Comparison of ENCODE assay signal across 27 mouse cellular contexts in genomic region chr6:86853928-86854327, GRCm38 (mm10). TPM values are rescaled to one million over a fixed set of nuclear protein-coding genes. Genes with fewer than 3 reads are reported as not detected.
A peak's percentile ranks its signal among the peaks of the same experiment; 100 is the strongest.
DNase-seq lines count a peak whose midpoint lies in the region; ATAC-seq and TF ChIP-seq lines count a peak whose summit lies in the region.
"Had no signal": no experiment of that assay in that cellular context is flagged by ENCODE, and none has a peak within 500 bp of the region (broad histone marks: within the 10 kb centered on the region; RNA-seq: fewer than 3 reads in every experiment).

No protein-coding gene starts in this region.

- peaks cover 19% of the 10 kb centered on the region for H3K36me3 ChIP-seq in heart, embryonic 13.5 days
- H3K36me3 ChIP-seq in midbrain, embryonic 13.5 days = peaks cover 16% of the 10 kb centered on the region
- no peaks in the 10 kb centered on the region for H3K36me3 ChIP-seq in midbrain, embryonic 11.5 days (ENCODE audit: control insufficient read depth, insufficient read depth, low read length)
- H3K36me3 ChIP-seq in stomach, embryonic 16.5 days (ENCODE audit: control insufficient read depth, insufficient read depth, low read length) = no peaks in the 10 kb centered on the region
- H3K36me3 ChIP-seq: hindbrain, embryonic 15.5 days had no signal

- peak in 1 of 2 experiments; percentile 18 for DNase-seq in cerebellum, adult 2 months
- no peak for DNase-seq in cerebellum, postnatal 25 days
- DNase-seq in heart, postnatal 36 days = no peak
- no peak for DNase-seq in midbrain, embryonic 11.5 days (ENCODE audit: low spot score, missing footprints)
- DNase-seq in spleen, postnatal 36 days (ENCODE audit: low spot score in 2 of 2) = no peak
- DNase-seq: adrenal gland, postnatal 10 days; adrenal gland, postnatal 36 days; cerebellum, adult 11 months; cerebellum, adult 8-10 months; cerebellum, postnatal 10 days; forebrain, postnatal 0 days; gastrocnemius, postnatal 10 days; gastrocnemius, postnatal 36 days; heart, postnatal 10 days had no signal

- peaks cover 26% of the 10 kb centered on the region for H3K4me1 ChIP-seq in cerebellum, adult 2 months (ENCODE audit: control insufficient read depth, insufficient read depth, low read length)
- H3K4me1 ChIP-seq in heart, embryonic 13.5 days = peaks cover 72% of the 10 kb centered on the region
- peaks cover 48% of the 10 kb centered on the region for H3K4me1 ChIP-seq in midbrain, embryonic 13.5 days (replicated peaks)
- peaks cover 21% of the 10 kb centered on the region for H3K4me1 ChIP-seq in midbrain, embryonic 11.5 days (ENCODE audit: control insufficient read depth, insufficient read depth, low read length)
- peaks cover 26% of the 10 kb centered on the region for H3K4me1 ChIP-seq in stomach, embryonic 16.5 days (ENCODE audit: control insufficient read depth, insufficient read depth, low read length)

- TF ChIP-seq POLR2A in cerebellum, adult 2 months (IDR thresholded peaks at IDR 0.05; ENCODE audit: borderline replicate concordance, insufficient read depth, low read length) = no peak

- peak overlapping the region; percentile 21 for H3K4me3 ChIP-seq in cerebellum, adult 2 months (replicated peaks; ENCODE audit: insufficient read depth, low read depth, low read length)
- no peak overlapping the region for H3K4me3 ChIP-seq in heart, embryonic 13.5 days
- no peak overlapping the region for H3K4me3 ChIP-seq in midbrain, embryonic 13.5 days (replicated peaks)
- H3K4me3 ChIP-seq in midbrain, embryonic 11.5 days (ENCODE audit: low read depth, low read length) = no peak overlapping the region
- H3K4me3 ChIP-seq in stomach, embryonic 16.5 days (replicated peaks; ENCODE audit: low read length) = no peak overlapping the region
- H3K4me3 ChIP-seq: embryonic facial prominence, embryonic 12.5 days; embryonic facial prominence, embryonic 15.5 days; heart, embryonic 15.5 days; hindbrain, embryonic 12.5 days; hindbrain, embryonic 15.5 days had no signal

- intact Hi-C loops in heart, postnatal 36 days (cut with DNase I) = no loop called here

- no peaks in the 10 kb centered on the region for H3K27me3 ChIP-seq in cerebellum, adult 2 months (ENCODE audit: control insufficient read depth, insufficient read depth, low read length)
- no peaks in the 10 kb centered on the region for H3K27me3 ChIP-seq in heart, embryonic 13.5 days (replicated peaks)
- H3K27me3 ChIP-seq in midbrain, embryonic 13.5 days = no peaks in the 10 kb centered on the region
- no peaks in the 10 kb centered on the region for H3K27me3 ChIP-seq in midbrain, embryonic 11.5 days (ENCODE audit: control insufficient read depth, insufficient read depth, low read length)
- H3K27me3 ChIP-seq in stomach, embryonic 16.5 days (ENCODE audit: control insufficient read depth, insufficient read depth, low read length) = no peaks in the 10 kb centered on the region
- H3K27me3 ChIP-seq: CH12.LX; embryonic facial prominence, embryonic 12.5 days; embryonic facial prominence, embryonic 15.5 days; heart, embryonic 15.5 days; hindbrain, embryonic 12.5 days; hindbrain, embryonic 15.5 days; Patski had no signal

- WGBS in cerebellum, adult 2 months = 40% methylated on average over 3 of the region's 3 CpGs
- WGBS in heart, embryonic 13.5 days = 83% methylated on average over 3 of the region's 3 CpGs
- WGBS in midbrain, embryonic 13.5 days = 89% methylated on average over 3 of the region's 3 CpGs
- WGBS in midbrain, embryonic 11.5 days = 91% methylated on average over 3 of the region's 3 CpGs
- WGBS in stomach, embryonic 16.5 days = 55% methylated on average over 3 of the region's 3 CpGs

- no peaks in the 10 kb centered on the region for H3K9me3 ChIP-seq in heart, embryonic 13.5 days
- no peaks in the 10 kb centered on the region for H3K9me3 ChIP-seq in midbrain, embryonic 13.5 days
- no peaks in the 10 kb centered on the region for H3K9me3 ChIP-seq in midbrain, embryonic 11.5 days (ENCODE audit: control insufficient read depth, low read length)
- H3K9me3 ChIP-seq in stomach, embryonic 16.5 days (replicated peaks; ENCODE audit: control insufficient read depth, low read length) = no peaks in the 10 kb centered on the region
- H3K9me3 ChIP-seq: embryonic facial prominence, embryonic 12.5 days; embryonic facial prominence, embryonic 15.5 days; G1E; heart, embryonic 15.5 days; hindbrain, embryonic 12.5 days; hindbrain, embryonic 15.5 days had no signal

- ATAC-seq in heart, embryonic 13.5 days (ENCODE audit: extremely low read depth, insufficient number of reproducible peaks, low FRiP score, low TSS enrichment) = no peak
- ATAC-seq in midbrain, embryonic 13.5 days = no peak
- ATAC-seq in midbrain, embryonic 11.5 days (ENCODE audit: low FRiP score) = no peak
- ATAC-seq in stomach, embryonic 16.5 days (ENCODE audit: insufficient read depth, low FRiP score) = no peak
- ATAC-seq: forebrain, embryonic 14.5 days; forebrain, postnatal 0 days; Patski had no signal

- H3K9ac ChIP-seq in heart, embryonic 13.5 days = peak overlapping the region; percentile 55; the same call in 1 of the 2 replicates
- 0 out of 2 replicates have a peak overlapping the region, but pooled peaks have one; percentile 23 for H3K9ac ChIP-seq in midbrain, embryonic 13.5 days (replicated peaks)
- no peak overlapping the region for H3K9ac ChIP-seq in midbrain, embryonic 11.5 days (ENCODE audit: low read length)
- no peak overlapping the region for H3K9ac ChIP-seq in stomach, embryonic 16.5 days (ENCODE audit: low read length)
- H3K9ac ChIP-seq: embryonic facial prominence, embryonic 12.5 days; embryonic facial prominence, embryonic 15.5 days; forebrain, postnatal 0 days; heart, embryonic 15.5 days; hindbrain, embryonic 12.5 days; hindbrain, embryonic 15.5 days had no signal

- no peak for TF ChIP-seq CTCF in cerebellum, adult 2 months (IDR thresholded peaks at IDR 0.05; ENCODE audit: borderline replicate concordance, insufficient read depth, low read depth, low read length)

- no peak overlapping the region for H3K4me2 ChIP-seq in heart, embryonic 13.5 days
- no peak overlapping the region for H3K4me2 ChIP-seq in midbrain, embryonic 13.5 days (replicated peaks)
- H3K4me2 ChIP-seq in midbrain, embryonic 11.5 days = no peak overlapping the region
- H3K4me2 ChIP-seq in stomach, embryonic 16.5 days (ENCODE audit: low read depth, low read length) = no peak overlapping the region
- H3K4me2 ChIP-seq: embryonic facial prominence, embryonic 12.5 days; embryonic facial prominence, embryonic 15.5 days; heart, embryonic 11.5 days; hindbrain, embryonic 12.5 days; hindbrain, embryonic 15.5 days had no signal

- no peak overlapping the region for H3K27ac ChIP-seq in cerebellum, adult 2 months (ENCODE audit: insufficient read depth, low read length)
- no peak overlapping the region for H3K27ac ChIP-seq in heart, embryonic 13.5 days (replicated peaks)
- no peak overlapping the region for H3K27ac ChIP-seq in midbrain, embryonic 13.5 days
- no peak overlapping the region for H3K27ac ChIP-seq in midbrain, embryonic 11.5 days (ENCODE audit: low read depth, low read length)
- H3K27ac ChIP-seq in stomach, embryonic 16.5 days (ENCODE audit: low read length) = peak overlapping the region; percentile 49
- H3K27ac ChIP-seq: embryonic facial prominence, embryonic 12.5 days; embryonic facial prominence, embryonic 15.5 days; heart, embryonic 15.5 days; hindbrain, embryonic 12.5 days; hindbrain, embryonic 15.5 days had no signal

RNA-seq across cellular contexts. Expression of gene Aak1, which starts 4.6 kb away (rescaled TPM):
- 152 and 165 TPM in 2 replicates for polyA plus RNA-seq in cerebellum, adult 2 months (2012; rRNA removed)
- polyA plus RNA-seq in heart, embryonic 13.5 days (2015; fragmentation: Nextera tagmentation; extraction: Ambion mirVana) = 16.1 and 18.2 TPM in 2 replicates
- 10 to 100 TPM; 71.1 to 75.1 TPM for total RNA-seq in heart, postnatal 36 days (2021)
- polyA plus RNA-seq in midbrain, embryonic 13.5 days (2015; fragmentation: Nextera tagmentation; extraction: Ambion mirVana) = 32.1 and 34.4 TPM in 2 replicates
- polyA plus RNA-seq in midbrain, embryonic 11.5 days (2014; fragmentation: Nextera tagmentation; extraction: Ambion mirVana) = 17.1 and 21.1 TPM in 2 replicates
- 9.1 and 13.7 TPM in 2 replicates for polyA plus RNA-seq in stomach, embryonic 16.5 days (2015; fragmentation: Nextera tagmentation; extraction: Ambion mirVana)

Comparison
In these comparisons a context has a peak if more than half of its experiments do, and no peak if none do; other contexts are left out.
1. H3K9ac ChIP-seq: peak in heart, embryonic 13.5 days (single experiment) and midbrain, embryonic 13.5 days (single experiment); none in midbrain, embryonic 11.5 days (single experiment) and stomach, embryonic 16.5 days (single experiment).